Mouse (Mus musculus) olfactory bulb, adult 2 months (tissue): ENCODE data around the gene Pank2.

Experiments used
- CTCF ChIP-seq: fragments of 200-500 bp; IDR thresholded peaks from 2 replicates; pipeline ENCODE4 v1.5.1; 2012; ENCODE audit warnings: low read depth, mild to moderate bottlenecking, low read length, moderate library complexity; ENCODE audit not compliant: insufficient read depth
- POLR2A ChIP-seq: fragments of 200-500 bp; IDR thresholded peaks from 2 replicates; pipeline ENCODE4 v1.6.1; 2012; ENCODE audit warnings: mild to moderate bottlenecking, low read depth, low read length, moderate library complexity; ENCODE audit not compliant: insufficient read depth

DNA sequence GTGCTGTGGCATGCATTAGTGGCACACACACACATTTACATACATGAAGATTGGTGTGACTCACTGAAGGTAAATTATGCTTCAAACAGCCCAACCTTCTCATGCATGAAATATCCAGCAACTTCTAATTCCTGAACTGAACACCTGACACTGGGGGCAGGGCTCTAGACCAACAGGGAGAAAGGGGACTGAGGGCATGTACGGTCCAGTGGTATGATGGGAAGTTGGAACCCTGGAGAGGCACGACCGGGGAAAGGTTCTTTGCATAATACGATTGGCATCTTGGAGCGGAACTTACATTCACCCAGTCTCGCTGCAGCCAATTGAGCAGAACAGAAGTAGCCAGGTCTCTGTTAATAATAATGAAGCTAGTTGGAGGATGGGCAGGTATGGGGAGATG lies 37.1 kb upstream of the Pank2 start:
- TF ChIP-seq CTCF (no peak), POLR2A (no peak)
